Mouse (Mus musculus): ENCODE measurements around the gene Elmsan1.

Elmsan1 gene

GRCm38 (mm10) chr12:84215758-84216440 lies 2.8 kb downstream of the Elmsan1 start:
- in situ Hi-C loops (cut with MboI, MseI), result no loop called here

DNA sequence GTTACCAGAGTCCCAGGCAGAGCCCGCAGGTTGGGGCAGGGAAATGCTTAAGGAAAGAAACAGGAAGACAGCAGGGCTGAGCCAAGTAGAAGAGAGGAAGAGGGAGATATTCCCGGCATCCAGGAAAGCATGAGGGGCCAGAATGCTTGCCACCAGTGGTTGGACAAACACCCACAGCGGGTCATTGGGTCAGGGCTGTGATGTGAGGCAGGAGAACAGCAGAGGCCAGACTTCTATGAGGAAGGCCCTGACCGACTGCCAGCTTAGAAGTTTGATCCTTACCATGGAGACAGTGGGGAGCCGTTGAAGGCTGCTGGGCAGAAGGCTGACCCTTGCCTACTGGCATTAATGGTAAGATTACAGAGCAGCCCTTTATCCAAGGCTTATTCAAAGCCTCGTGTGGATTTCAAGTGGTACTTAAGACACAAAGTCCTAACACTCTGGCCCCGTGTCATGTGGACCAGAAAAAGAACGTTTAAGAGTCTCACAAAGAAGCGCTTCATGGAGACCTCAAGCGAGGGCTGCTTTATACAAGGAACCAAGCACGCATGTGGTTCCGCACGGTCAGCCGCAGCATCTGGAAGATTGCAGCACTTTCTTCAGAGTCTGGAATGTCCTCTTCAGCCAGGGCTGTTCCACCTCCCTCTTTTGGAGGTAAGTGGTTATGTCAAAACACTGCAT lies 4.0 kb downstream of the Elmsan1 start:
- in situ Hi-C loops (cut with MboI, MseI), result no loop called here

GRCm38 (mm10) chr12:84212297-84212696 lies 6.4 kb downstream of the Elmsan1 start:
- in situ Hi-C loops (cut with MboI, MseI), result no loop called here

DNA sequence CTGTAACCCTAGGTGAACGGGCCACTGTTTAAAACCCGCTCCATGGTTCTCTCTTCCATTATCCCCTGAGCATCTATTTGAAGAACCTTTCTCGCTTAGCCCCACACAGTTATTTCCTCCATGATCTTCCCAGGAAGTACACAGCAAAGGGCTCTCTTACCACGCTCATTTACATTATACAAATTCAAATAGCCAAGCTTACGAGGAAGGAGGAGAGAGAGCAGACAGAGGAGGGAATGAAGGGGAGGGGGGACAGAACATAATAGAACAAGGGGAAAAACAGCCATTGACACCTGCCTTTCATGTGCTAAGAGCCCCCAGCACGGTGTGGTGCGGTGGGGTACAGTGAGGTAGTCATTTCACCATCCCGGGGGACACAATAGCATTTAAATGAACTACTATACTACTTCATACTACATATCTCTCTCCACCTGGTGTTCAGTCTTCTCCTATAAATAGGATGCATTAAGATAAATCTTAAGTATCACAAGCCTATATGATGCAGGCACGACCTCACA lies 7.6 kb downstream of the Elmsan1 start:
- in situ Hi-C loops (cut with MboI, MseI), result no loop called here

- in situ Hi-C loops (cut with MboI, MseI), result no loop called here
These were observed 8.4 kb downstream of the Elmsan1 start for GRCm38 (mm10) chr12:84210288-84210687.

DNA sequence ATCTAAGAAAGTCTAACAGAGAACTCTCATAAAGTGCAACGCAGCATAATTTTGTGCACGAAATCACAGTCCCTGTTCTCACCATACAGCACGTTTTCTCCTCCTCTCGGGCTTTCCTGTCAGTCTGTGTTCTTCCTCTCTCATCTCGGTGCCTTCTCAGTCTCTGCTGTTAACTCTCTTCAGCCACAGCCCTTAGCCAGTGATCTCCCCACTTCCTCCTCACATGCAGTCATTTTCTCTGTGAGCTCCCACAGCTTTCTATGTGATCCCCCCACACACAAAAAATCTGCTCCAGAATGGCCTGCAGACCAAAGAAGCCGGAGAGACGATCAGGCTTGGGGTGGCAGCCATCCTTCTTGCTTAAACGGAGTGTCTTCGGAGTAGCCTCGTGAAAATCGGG lies 9.6 kb downstream of the Elmsan1 start:
- in situ Hi-C loops (cut with MboI, MseI), result no loop called here

DNA sequence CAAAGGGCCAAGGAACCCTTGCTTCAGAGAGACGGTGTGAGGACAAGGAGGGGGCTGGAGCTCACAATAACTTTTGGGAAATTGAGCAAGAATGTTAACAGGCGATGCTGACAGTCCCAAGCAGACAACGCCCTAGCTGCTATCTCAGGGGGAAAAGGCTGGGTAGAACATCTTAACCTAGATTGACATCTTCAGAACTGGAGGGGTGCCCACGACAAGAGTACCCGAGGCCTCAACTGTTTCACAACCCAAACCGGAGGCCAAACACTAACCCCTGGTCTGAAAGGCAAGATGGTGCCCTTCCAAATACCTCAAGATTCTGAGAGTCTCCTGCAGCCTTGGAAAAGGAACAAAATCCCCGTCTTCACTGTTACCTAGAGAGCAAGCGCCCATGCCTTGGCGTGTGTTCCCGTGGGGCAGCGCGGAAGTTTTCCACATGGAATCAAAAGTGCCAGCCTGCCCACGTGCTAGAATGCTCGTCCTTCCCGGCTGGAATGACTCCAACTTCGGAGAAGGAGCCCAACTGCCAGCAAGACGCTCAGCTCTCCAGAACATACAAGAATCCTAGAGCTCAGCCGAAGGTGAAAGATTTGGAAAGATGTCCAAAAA lies 11.4 kb downstream of the Elmsan1 start:
- in situ Hi-C loops (cut with MboI, MseI), result no loop called here

DNA sequence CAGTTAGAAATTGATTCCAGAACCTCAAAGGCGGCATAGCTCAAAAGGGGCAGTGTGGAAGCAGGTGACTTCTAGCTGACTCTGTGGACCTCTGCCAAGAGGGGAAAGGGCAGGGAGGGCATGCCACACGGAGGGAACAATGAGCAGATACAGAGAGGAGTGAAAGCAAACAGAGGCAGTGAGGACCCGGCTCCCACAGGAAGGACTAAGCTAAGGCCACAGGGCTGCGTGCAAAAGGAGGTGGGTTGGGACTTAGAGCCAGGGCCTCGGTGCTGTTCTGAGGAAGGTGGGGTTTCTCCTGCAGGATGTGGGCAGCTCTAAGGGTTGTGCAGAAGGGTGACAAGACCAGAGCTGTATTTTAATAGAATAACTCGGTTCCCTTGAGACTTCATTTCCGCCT lies 12.2 kb downstream of the Elmsan1 start:
- in situ Hi-C loops (cut with MboI, MseI), result no loop called here

DNA sequence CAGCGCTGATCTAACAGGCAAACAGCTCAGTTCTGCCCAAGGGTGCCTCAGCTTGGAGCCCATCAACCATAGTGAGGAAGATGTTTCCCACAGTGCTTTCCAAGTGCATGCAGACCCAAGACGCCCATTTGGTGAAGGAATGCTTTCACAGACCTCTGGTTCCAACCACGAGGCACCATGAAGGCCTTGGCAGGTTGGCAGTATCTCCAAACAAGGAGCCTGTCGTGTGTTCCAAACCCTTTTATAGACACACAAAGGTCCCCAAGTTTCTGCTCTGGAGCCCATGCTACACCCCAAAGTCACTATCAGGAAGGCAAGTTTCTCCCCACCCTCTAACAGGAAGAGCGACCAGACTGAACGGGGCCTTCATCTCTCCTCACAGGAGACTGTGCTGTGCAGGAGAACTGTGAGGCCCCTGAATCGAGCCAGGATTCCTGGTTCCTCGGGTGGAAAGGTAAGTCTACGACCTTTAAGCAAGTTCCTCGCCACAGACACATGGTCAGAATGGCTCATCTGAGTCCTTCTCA lies 13.0 kb downstream of the Elmsan1 start:
- in situ Hi-C loops (cut with MboI, MseI), result no loop called here

GRCm38 (mm10) chr12:84204662-84205061 lies 14.0 kb downstream of the Elmsan1 start:
- in situ Hi-C loops (cut with MboI, MseI), result no loop called here

DNA sequence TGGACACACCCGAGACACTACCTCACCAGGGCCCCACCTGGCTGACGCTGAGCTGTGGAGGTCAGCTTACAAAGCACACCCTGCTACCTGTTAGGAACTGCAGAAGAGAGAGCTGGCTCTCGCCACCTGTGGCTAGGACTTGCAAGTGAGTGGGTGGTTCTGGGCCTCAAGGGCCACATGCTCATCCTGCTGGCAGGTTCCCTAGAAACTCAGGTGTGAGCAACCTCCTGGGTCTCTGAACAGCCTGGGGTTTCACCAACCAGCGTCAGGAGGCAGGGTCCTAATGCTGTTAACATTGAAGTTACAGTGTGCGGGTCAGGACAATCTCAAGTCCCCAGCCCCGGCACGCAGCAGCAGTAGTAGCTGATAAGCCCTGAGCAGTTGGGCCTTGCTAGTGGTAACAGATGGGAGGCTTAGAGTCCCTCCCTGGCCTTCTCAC lies 14.9 kb downstream of the Elmsan1 start:
- in situ Hi-C loops (cut with MboI, MseI), result no loop called here

GRCm38 (mm10) chr12:84203170-84203777 lies 15.4 kb downstream of the Elmsan1 start:
- in situ Hi-C loops (cut with MboI, MseI), result no loop called here

DNA sequence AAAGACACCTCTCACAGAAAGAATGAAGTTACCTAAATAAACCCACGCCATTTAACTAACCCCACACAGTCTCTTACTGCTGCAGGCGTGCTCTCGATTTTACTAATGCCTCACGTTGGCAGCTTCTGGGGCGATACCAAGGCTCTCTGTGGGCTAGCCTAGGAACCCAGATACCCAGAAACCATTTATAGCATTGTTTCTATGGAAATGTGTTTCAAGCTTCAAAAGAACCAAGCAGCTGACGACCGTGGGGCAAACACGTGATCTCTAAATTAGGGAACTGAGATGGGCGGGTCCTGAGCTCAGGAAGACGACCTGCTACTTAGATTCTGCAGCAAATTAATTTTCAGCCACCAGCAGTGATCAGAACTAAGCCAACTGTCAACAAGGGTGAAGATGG lies 16.1 kb downstream of the Elmsan1 start:
- in situ Hi-C loops (cut with MboI, MseI), result no loop called here

DNA sequence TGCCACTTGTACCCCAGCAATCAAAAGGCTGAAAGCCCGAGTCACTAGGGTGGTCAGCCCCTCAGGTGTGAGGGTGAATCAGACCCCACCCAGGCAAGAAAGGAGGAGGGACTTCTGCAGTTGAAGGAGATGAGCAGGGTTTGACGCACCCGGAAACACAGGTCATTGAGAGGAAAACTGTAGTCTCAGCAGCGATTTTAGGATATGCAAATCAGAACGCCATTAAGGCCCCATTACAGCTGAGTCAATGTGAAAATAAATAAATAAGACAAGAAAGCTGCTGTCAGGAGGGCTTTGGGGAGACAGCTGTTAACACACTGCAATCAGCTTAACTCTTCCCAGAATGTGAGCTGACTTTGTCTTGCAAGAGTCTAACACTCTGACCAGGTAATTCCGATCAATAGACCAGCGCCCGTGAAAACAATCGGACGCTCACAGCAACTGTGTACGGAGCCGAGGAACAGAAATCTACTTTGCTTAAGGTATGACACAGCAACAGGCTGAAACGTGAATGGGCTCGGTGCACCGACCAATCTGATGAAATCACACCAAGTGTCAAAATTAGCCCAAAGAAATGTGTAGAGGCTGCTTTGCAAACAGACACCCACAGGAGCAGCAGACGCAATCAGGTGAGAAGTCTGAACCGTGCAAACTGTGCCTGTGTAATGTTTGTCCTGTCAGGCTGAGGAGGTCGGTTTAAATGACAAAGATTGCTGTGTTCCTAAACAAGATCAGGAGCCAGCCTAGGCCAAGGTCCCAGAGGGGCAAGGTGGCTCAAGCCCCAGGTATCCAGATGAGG lies 16.8 kb downstream of the Elmsan1 start:
- in situ Hi-C loops (cut with MboI, MseI), result no loop called here

DNA sequence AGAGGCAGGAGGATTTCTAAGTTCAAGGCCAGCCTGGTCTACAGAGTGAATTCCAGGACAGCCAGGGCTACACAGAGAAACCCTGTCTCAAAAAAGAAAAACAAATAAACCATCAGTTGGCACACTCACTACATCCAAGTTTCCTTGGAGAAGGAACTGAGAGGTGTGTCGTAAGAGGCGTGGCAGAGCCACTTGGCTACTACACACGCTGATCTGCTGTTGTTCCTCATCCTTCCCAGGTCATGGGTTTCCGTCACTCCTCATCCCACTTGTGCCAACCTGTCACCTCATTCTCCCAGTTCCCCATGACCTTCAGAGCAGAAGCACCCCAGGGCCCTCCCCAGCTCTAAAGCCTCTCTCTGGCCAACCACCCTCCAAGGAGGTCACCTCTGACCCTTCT lies 17.5 kb downstream of the Elmsan1 start:
- in situ Hi-C loops (cut with MboI, MseI), result no loop called here

DNA sequence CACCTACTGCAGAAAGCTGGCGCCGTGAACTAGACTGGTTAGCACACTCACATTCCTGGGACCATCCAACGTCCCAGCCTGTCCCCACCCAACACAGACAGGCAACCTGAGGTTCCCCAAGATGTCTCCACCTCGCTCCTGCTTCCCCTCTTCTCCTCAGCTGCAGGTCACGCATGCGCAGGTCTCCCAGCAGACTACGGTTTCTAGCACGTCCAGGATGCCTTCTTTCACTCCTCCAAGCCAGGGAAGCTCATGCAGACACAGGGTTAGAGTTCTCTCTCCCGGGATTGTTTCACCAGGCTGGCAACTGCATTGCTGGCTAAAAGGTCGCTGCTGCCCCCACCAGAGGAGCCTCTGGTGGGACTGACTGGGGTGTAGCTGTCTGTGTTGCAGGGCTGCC lies 19.8 kb downstream of the Elmsan1 start:
- in situ Hi-C loops (cut with MboI, MseI), result loop anchor here (10.0 kb wide), 1 partner anchor 796 kb away; the partner anchor contains the start of gene Ylpm1

GRCm38 (mm10) chr12:84198076-84198679 lies 20.5 kb downstream of the Elmsan1 start:
- in situ Hi-C loops (cut with MboI, MseI), result loop anchor here (10.0 kb wide), 1 partner anchor 797 kb away; the partner anchor contains the start of gene Ylpm1

DNA sequence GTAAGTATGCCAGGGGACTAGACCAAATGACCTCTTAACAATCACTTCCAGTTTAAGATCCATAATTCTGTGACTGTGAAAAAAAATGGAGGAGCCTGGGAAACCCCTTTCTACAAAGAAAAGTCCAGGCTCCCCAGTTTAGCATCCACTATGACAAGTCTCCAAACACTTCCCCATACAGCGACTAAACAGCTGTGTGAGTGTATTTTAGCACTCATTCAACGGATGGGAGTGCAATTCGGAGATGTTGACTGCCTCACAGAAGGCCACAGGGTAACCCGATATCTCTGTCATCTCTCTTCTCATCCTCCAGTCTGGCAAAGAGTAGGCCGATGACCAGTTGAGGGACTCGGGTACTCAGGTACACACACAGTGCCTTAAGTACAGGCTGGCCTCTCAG lies 23.5 kb downstream of the Elmsan1 start:
- in situ Hi-C loops (cut with MboI, MseI), result loop anchor here (10.0 kb wide), 1 partner anchor 800 kb away; the partner anchor contains the start of gene Ylpm1

- in situ Hi-C loops (cut with MboI, MseI), result loop anchor here (10.0 kb wide), 1 partner anchor 800 kb away; the partner anchor contains the start of gene Ylpm1
These were observed 24.1 kb downstream of the Elmsan1 start for GRCm38 (mm10) chr12:84194400-84195109.
